Mouse (Mus musculus): ENCODE data around the gene Rarres1.

DNA sequence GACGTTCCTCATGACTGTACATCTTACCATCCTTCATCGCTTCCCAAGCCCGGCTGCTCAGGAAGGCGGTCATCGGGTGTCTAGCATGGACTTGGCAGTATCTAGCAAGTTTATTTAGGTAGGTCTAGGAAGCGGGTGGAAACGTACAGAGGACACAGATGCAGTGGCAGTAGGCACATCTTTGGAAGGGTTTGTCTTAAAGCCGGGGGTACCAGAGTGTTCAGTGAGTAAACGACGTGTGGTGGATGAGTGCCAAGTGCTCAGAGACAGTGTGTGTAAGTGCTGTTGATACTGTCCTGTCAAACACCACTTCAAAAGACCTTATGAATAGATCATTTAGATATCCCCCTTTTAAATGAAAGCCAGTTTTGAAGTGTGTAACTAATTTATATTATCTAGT, 52.7 kb downstream of the Rarres1 start:
- TF ChIP-seq POLR2A (IDR thresholded peaks at IDR 0.05; ENCODE audit: insufficient read length, low read depth) (no peak), TCF3 (IDR thresholded peaks at IDR 0.05; ENCODE audit: insufficient read length, low read depth) (no peak), USF1 (IDR thresholded peaks at IDR 0.05; ENCODE audit: low read depth) (no peak), MYOD1 (IDR thresholded peaks at IDR 0.05; ENCODE audit: control insufficient read depth in 1 of 3, insufficient read length in 2 of 3, low read depth in 2 of 3) (no peak), MYOG (IDR thresholded peaks at IDR 0.05; ENCODE audit: control insufficient read depth in 1 of 3, insufficient read depth in 1 of 3, insufficient read length in 2 of 3, low read depth in 2 of 3) (no peak), MAX (IDR thresholded peaks at IDR 0.05; ENCODE audit: low read depth) (no peak), POLR2AphosphoS2 (IDR thresholded peaks at IDR 0.05; ENCODE audit: insufficient read length, low read depth) (no peak), SRF (IDR thresholded peaks at IDR 0.05; ENCODE audit: control insufficient read depth, insufficient read length, low read depth) (no peak), E2F4 (IDR thresholded peaks at IDR 0.05; ENCODE audit: insufficient read depth) (no peak), TCF12 (IDR thresholded peaks at IDR 0.05; ENCODE audit: insufficient read depth, poor library complexity, severe bottlenecking) (no peak)
